Mouse (Mus musculus) brown adipose tissue, adult 24 weeks (tissue): ENCODE measurements at regions not wholly inside any gene's neighbourhood (a gene's known extent, or its start where the extent isn't known, plus 50 kb on each side); places are given as distances from the start of the nearest gene placed in this dataset.
"Not testable (repeated sequence)": the region's sequence is repeated elsewhere in the genome, so short reads cannot be mapped to it uniquely, and the experiment has no call there.

ENCODE experiments used
- H3K27ac ChIP-seq: fragments of 200-500 bp; replicated peaks from 2 replicates; pipeline ENCODE4 v1.5.1; 2012; ENCODE audit warnings: low read depth, mild to moderate bottlenecking, low read length
- H3K4me1 ChIP-seq: fragments of 200-500 bp; 2 replicates; pipeline ENCODE4 v1.6.1; 2012; ENCODE audit warnings: low read length, mixed read lengths; ENCODE audit not compliant: control insufficient read depth, insufficient read depth, insufficient read length
- H3K4me3 ChIP-seq: fragments of 200-500 bp; 2 replicates; pipeline ENCODE4 v1.5.1; 2012; ENCODE audit warnings: low read depth, mild to moderate bottlenecking, low read length, moderate library complexity; ENCODE audit not compliant: insufficient read depth

DNA sequence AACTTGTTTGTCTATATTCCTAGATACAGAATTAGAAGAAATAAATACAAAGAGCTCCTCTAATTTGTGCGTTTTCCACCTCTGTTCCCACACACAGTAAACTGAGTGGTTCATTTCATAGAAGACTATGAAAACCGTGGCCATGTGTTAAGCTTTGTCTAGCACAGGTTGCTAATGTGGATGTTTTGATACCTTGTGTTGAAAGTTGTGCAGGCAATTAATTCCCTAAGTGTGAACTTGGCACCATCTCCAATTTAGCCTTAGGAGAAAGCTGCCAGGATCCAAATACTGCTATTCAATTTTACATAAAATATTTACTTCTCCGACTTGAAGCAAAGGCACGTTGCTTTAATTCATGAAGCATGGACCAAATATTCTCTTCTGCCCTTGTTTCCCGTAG, 187.4 kb upstream of the Fbxl7 start:
- Histone ChIP-seq H3K27ac (no peak overlapping the region), H3K4me1 (no peaks in the 10 kb centered on the region), H3K4me3 (no peak overlapping the region)

DNA sequence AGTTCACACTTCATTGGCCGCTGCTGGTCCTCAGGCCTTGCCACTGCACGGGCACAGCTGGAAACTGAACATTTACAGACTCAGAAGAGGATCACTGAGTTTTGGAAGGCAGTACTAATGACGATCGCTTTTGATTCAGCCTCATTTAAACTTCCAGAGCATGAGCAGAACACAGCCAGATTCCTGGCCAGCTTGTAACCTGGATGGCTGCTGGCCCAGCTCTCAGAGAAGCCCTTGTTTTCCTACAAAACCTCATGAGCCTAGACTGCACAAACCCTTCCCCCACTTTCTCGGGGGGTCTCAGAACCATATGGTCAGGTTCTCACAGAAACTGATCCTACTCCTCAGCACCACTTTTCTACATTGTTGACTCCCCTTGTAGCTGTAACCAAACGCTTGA, 188.2 kb upstream of the Fbxl7 start:
- no peak overlapping the region for H3K27ac ChIP-seq
- H3K4me1 ChIP-seq: no peaks in the 10 kb centered on the region
- no peak overlapping the region for H3K4me3 ChIP-seq

DNA sequence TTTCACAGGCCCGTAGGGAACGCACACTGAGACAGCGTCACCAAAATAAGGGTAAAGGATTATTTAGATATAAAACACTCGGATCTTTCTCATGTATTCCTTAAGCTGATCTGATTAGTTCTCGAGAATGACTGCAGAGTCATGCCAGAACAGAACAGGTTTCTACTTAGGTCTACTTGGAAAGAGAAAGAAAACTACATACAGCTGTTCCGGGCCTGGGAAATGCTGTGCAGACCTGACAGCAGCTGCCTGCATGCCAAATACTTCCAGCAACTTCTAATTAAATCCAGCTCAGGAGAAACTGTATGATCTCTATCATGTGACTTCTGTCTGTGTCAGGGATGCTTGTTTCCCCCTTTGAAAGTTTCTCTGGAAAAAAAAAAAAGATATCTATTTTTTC, 193.8 kb upstream of the Fbxl7 start:
- Histone ChIP-seq H3K4me1 (no peaks in the 10 kb centered on the region), H3K4me3 (no peak overlapping the region), H3K27ac (no peak overlapping the region)

DNA sequence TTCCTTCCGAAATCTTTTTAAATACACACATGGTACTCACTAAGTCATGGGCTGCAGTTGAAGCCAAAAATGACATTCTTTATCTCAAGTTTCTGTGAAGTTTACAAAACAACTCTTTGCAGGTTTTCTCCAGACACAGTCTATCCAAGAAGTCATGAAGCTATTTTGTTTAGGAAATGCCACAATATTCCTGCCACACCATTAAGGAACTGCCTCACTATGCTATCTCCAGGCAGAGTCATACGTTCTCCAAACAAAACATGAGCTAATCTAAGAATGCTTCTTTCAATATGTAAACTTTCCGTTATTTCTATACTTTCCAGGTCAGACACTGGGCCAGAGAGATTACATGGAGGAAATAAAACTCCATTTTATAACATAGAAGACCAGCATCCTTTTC, 198.7 kb upstream of the Fbxl7 start:
- no peak overlapping the region for H3K27ac ChIP-seq
- H3K4me3 ChIP-seq: no peak overlapping the region
- H3K4me1 ChIP-seq: no peaks in the 10 kb centered on the region

DNA sequence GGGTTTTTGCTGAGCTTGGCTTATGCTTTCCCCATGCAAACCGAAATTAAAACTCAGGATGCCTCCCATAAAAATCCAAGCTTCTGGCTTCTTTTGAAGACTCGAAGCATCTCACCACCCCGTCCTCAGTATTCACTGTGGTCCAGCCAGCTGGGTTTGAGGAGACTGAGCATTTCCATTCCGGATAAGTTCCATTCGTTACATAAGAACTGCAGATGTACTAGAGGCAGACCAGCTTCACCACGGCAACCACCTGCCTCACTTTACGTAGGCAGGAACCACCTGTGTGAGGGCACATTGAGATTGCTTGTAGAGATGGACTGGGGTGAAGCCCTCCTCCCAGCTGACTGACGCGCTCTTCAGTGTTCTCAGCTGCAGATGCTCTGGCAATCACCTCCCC, 199.9 kb upstream of the Fbxl7 start:
- Histone ChIP-seq H3K27ac (no peak overlapping the region), H3K4me1 (no peaks in the 10 kb centered on the region), H3K4me3 (no peak overlapping the region)

DNA sequence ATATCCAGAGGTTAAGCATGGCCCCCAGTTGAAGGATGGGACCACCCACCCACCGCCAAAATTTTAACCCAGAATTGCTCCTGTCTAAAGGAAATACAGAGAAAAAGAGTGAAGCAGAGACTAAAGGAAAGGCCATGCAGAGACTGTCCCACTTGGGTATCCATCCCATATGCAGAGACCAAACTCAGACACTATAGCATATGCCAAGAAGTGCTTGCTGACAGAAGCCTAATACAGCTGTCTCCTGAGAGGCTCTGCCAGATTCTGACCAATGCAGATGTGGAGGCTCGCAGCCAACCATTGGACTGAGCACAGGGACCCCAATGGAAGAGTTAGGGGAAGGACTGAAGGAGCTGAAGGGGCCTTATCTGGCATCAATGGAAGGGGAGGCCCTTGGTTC, 206.2 kb upstream of the Fbxl7 start:
- H3K27ac ChIP-seq, H3K4me1 ChIP-seq, H3K4me3 ChIP-seq: not testable (repeated sequence)

DNA sequence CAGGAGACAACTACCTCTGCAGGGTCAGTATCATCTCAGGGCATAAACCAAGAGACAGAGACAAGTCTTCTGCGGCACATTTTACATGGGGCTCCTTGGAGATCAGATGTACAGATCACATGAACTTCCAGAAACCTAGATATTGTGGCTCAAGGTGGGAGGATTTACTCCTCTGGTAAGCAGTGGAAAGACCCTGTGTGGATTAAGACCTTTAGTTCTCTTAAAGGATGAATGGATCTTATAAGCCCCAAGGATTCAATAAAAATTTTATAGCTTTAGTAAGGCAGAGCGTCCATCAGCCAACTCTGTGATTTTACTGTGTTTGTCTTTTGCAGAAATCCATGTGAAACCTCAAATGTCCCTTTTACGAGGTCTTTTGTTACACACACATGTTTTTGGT, 213.8 kb upstream of the Fbxl7 start:
- no peak overlapping the region for H3K4me3 ChIP-seq
- H3K4me1 ChIP-seq: no peaks in the 10 kb centered on the region
- no peak overlapping the region for H3K27ac ChIP-seq

DNA sequence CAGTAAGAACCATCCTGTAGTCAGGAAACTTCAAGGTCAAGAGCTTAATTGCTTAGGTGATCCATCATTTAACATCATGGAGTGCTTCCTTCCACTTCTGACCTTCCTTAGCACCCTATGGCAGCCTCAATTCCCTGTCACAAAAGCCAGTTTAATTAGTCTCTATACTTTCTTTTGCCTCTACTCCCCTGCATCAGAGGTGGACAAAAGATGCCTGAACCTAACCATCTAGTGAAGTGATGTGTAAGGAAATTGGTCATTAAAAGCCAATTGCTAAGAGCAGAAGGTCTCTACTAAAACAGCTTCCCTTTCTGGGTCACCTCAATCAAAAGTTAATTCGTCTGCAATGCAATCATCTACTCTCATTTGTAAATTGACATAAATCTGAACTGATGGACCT, 234.3 kb upstream of the Fbxl7 start:
- no peak overlapping the region for H3K4me3 ChIP-seq
- H3K4me1 ChIP-seq: no peaks in the 10 kb centered on the region
- no peak overlapping the region for H3K27ac ChIP-seq

DNA sequence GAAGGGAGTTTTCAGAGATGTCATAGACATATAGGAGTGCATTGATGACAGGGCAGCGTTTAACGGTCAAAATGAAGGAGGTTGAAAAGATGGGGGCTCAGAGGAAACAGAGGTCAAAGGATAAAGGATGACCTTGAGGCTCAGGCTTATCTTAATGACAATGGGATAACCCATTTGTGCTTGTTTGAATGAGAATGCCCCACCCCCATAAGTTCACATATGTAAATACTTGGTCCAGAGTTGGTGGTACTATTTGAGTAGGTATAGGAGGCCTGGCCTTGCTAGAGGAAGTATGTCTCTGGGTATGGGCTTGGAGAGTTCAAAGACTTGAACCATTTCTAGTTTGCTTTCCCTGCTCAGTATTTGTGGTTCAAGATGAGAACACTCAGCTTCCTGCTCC, 237.4 kb upstream of the Fbxl7 start:
- Histone ChIP-seq H3K4me3 (no peak overlapping the region), H3K27ac (no peak overlapping the region), H3K4me1 (no peaks in the 10 kb centered on the region)

DNA sequence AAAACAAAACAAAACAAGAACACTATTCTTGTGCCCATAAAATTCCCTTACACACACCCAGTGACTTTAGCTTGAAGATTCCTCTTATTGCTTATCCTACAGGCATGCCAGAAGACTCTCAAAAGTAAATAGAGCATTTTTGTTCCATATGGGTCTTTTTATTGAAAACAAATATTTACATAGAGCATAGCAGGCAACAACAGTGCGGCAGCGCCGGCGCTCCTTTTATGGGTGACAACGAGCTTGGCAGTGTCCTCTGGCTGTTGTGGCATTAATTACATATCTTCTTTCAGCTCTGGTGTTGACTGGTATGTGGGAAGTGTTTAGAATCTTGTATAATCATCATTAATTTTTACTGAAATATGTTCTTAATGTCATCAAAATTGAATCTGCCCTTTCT, 242.2 kb upstream of the Fbxl7 start:
- Histone ChIP-seq H3K4me1 (no peaks in the 10 kb centered on the region), H3K27ac (no peak overlapping the region), H3K4me3 (no peak overlapping the region)

DNA sequence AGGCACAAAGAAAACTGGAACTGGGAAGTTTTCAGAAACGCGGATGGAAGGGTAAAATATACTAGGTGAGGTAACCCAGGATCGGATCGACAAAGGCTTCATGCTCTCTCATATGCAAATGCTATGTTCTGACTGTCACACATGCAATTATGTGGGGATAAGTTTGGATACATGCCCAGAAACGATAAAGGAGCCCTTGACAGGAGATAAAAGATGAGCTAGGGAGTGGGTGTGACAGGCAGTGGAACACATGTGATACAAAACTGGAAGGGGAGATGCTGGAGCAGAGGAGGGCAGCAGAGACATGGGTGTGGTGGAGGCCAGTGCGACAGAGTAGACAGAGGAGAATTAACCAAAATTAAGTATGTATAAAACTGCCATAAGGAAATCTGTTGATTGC, 250.5 kb upstream of the Fbxl7 start:
- H3K4me3 ChIP-seq: no peak overlapping the region
- no peaks in the 10 kb centered on the region for H3K4me1 ChIP-seq
- no peak overlapping the region for H3K27ac ChIP-seq

DNA sequence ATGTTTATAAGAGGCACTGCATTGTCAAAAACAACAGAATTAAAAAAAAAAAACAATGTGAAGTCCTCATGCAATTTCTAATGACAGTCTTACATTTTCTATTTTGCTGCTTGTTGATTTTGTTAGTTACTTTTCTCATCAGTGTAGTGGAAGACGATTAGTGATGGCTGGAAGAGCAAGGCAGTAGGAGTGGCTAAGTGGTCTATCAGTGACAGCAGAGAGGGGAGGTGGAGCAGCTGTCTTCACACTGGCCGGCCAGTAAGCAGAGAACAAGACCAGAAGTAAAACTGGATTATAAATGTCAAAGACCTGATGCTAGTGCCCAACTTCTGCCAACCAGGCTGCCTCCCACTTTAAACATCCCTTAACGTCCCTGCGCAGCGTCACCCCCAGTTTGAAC, 265.6 kb upstream of the Fbxl7 start:
- no peak overlapping the region for H3K4me3 ChIP-seq
- H3K27ac ChIP-seq: no peak overlapping the region
- no peaks in the 10 kb centered on the region for H3K4me1 ChIP-seq

DNA sequence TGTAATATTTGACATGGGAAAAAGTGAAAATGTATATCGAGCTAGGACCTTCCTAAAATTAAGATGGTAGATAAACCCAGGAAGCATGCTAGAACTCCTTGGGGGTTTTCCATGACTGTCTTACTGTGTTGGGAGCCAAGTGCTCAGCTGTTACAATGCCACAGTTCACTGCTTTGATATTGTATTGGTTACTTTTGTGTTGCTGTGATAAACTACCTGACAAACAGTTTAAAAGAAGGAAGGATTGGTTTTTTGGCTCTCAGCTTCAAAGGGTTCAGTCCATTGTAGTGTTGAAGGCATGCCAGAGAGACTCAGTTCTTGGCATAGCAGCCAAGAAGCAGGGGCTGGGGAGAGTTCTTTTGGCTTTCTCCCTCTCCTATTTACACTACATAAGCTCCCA, 272.1 kb upstream of the Fbxl7 start:
- no peaks in the 10 kb centered on the region for H3K4me1 ChIP-seq
- H3K4me3 ChIP-seq: no peak overlapping the region
- H3K27ac ChIP-seq: no peak overlapping the region

DNA sequence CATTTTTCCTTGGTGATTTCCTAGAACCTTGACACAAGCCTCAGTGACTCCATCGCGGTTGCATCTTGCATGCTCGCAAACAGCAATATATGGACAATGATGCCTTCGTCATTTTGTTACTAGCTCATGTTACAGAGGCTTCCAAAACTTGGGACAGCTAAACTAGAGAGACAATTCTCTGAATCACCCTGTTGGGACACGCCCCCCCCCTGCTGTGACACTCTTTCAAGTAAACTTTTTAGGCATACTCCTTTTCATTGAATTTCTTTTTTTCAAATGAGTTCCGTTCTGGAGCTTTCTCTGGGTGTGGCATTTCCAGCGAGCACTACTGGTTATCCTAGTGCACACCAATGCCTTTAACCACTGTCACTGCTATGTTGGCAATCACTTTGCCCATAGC, 274.5 kb upstream of the Fbxl7 start:
- Histone ChIP-seq H3K27ac (no peak overlapping the region), H3K4me3 (no peak overlapping the region), H3K4me1 (no peaks in the 10 kb centered on the region)

DNA sequence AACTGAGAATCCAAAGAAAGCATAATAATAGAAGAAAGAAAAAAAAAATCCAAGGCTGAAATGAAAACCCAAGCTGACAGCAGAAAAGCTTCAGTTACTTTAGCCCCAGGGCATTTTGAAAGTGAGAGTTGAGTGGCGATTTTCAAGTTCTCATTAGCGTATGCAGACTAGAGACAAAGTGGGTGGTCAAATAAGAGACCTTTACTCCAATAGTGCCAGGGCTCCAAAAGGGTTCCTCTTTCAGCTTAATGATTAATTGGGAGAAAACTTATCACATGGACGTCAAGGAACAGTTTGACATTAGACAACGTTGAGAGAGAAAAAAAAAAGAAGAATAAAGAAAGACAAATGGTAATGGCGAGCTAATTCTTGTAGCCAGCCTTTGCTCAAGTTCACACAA, 278.1 kb upstream of the Fbxl7 start:
- Histone ChIP-seq H3K4me3 (no peak overlapping the region), H3K27ac (no peak overlapping the region), H3K4me1 (no peaks in the 10 kb centered on the region)

DNA sequence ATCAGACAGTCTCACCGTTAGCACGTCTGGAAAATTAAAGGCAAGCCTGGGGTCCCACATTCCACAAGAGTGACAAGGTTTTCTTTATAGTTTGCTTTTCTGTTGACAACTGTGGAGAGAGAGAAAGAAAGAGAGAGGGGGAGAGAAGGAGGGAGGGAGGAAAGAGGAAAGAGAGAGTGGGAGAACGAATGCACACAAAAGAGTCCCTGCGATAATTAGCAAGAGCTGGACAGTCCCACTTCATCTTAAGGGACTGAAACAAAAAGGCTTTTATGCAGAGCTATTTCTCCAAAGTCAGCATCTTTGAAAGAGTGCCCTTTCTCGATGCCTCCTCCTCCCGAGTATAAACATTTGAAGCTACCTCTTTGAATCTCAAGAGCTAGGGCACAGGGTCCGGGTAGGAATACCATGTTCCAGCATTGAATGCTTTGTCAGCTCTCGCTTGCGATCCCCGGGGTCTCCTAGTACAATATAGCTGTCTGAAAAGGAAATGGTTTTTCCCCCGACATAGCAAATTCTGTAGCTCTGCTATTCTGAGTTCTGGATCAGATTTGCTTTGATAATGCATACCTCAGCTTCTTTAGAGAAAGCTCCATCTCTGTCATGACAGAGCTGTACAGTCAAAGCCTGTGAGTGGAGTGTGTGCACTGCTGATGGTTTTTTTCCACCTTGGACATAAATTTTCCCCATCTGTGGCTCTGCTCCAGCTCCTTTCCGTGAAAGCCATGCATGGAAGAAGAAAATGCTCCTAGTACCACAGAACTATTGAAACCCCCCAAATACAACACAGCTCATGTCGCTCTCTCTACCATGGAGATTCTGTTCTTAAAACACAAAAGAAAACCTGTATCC, 282.9 kb upstream of the Fbxl7 start:
- Histone ChIP-seq H3K27ac (no peak overlapping the region), H3K4me1 (no peaks in the 10 kb centered on the region), H3K4me3 (no peak overlapping the region)
